Mouse (Mus musculus) adrenal gland, postnatal 0 days (tissue): ENCODE results near the gene Gm32802. TPM values are rescaled to one million over a fixed set of nuclear protein-coding genes. Genes with fewer than 3 reads are reported as not detected.

Source experiments
- polyA plus RNA-seq: library from polyadenylated mRNA; unstranded; fragments of >200 nt; fragmentation: Nextera tagmentation; extraction: Ambion mirVana; gene quantifications from 2 replicates; pipeline ENCODE4 v1.2.1, GENCODE M21; 2015

Gene Gm32802
- polyA plus RNA-seq, result 0.09 TPM in 1 of 2 replicates, not detected in the other

DNA sequence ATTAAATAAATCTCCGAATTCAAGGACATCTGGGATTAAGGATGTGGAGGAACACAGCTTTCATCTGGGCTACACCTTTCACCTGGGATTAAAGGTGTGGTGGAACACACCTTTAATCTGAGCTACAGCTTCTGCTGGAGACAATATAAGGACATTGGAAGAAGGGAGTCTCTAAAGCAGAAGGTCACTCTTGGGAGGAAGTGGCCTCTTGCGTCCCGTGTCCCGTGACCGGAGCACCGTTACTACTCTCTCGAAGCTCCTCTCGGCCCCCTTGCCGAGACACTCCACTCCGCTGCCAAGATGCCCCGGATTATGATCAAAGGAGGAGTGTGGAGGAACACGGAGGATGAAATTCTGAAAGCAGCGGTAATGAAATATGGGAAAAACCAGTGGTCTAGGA is at the start of gene Gm32802:
TSS of gene Gm32802 (plus strand) at position 301 of the 400 bp plus-strand sequence.

DNA sequence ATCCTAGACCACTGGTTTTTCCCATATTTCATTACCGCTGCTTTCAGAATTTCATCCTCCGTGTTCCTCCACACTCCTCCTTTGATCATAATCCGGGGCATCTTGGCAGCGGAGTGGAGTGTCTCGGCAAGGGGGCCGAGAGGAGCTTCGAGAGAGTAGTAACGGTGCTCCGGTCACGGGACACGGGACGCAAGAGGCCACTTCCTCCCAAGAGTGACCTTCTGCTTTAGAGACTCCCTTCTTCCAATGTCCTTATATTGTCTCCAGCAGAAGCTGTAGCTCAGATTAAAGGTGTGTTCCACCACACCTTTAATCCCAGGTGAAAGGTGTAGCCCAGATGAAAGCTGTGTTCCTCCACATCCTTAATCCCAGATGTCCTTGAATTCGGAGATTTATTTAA is 17.8 kb upstream of the Gm32802 start, which contains the start of gene Gm32717:
TSS of gene Gm32717 (minus strand) at position 101 of the 400 bp plus-strand sequence.

DNA sequence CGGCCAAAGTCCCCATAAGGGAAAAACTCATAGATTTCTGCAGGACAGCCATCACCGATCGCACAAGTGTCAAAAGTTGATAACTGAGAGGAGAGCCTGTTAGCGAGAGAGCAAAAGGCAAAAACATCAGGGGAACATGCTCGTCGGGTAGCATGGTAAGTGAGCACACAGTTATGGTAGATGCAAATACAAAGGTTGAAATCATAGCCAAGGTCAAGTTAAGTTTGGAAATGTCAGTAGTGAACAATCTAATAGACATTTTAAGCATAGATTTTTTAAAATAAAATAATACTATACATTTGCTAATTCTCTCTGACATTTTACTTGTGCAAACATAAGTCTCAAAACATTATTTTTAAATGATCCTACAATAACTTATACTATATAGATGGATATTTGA is 36.5 kb downstream of the Gm32802 start, which contains the start of gene Iltifb:
TSS of gene Iltifb (minus strand) at position 101 of the 400 bp plus-strand sequence.

Other genes with a start within 250 kb of the Gm32802 start
- gene Mdm1, start 116.9 kb upstream of the Gm32802 start, polyA plus RNA-seq, result 11.2 and 17.1 TPM in 2 replicates
- gene Il22, start 53.7 kb upstream of the Gm32802 start, polyA plus RNA-seq, result not detected in 2 replicates
- gene Gm32717, start 17.9 kb upstream of the Gm32802 start, polyA plus RNA-seq, result 0.09 TPM in 1 of 2 replicates, not detected in the other
- 0.19 TPM in 1 of 2 replicates, not detected in the other for gene Iltifb, start 36.4 kb downstream of the Gm32802 start, polyA plus RNA-seq
- gene Gm9040, start 68.3 kb downstream of the Gm32802 start, polyA plus RNA-seq, result not detected in 2 replicates
- gene Gm9044, start 73.7 kb downstream of the Gm32802 start, polyA plus RNA-seq, result not detected in 2 replicates
- gene Gm9045, start 79.1 kb downstream of the Gm32802 start, polyA plus RNA-seq, result not detected in 2 replicates
- gene Gm9046, start 84.6 kb downstream of the Gm32802 start, polyA plus RNA-seq, result not detected in 2 replicates
- gene Gm9048, start 90.0 kb downstream of the Gm32802 start, polyA plus RNA-seq, result not detected in 2 replicates
- not detected in 2 replicates for gene Gm9049, start 95.4 kb downstream of the Gm32802 start, polyA plus RNA-seq
- 0.15 TPM in 1 of 2 replicates, not detected in the other for gene Ifng, start 182.4 kb downstream of the Gm32802 start, polyA plus RNA-seq